Mouse (Mus musculus) mouse embryonic stem cell (cell line): ENCODE measurements at regions not wholly inside any gene's neighbourhood (a gene's known extent, or its start where the extent isn't known, plus 50 kb on each side); places are given as distances from the start of the nearest gene placed in this dataset.
"Not testable (repeated sequence)": the region's sequence is repeated elsewhere in the genome, so short reads cannot be mapped to it uniquely, and the experiment has no call there.

ENCODE experiments used
- in situ Hi-C, 2 experiments: fragments of 300-500 bp; cut with MboI; formaldehyde crosslinking; loops; 1 replicate in 1 of 2; 3 replicates in 1 of 2; pipeline ENCODE4 v1.14.3; 2019 to 2020; ENCODE audit warnings: low sequenced_read_pairs in 2 of 2, low pct_unique_long_range_greater_than_20kb in 1 of 2, mixed read lengths in 1 of 2; ENCODE audit not compliant: unreplicated experiment in 1 of 2

DNA sequence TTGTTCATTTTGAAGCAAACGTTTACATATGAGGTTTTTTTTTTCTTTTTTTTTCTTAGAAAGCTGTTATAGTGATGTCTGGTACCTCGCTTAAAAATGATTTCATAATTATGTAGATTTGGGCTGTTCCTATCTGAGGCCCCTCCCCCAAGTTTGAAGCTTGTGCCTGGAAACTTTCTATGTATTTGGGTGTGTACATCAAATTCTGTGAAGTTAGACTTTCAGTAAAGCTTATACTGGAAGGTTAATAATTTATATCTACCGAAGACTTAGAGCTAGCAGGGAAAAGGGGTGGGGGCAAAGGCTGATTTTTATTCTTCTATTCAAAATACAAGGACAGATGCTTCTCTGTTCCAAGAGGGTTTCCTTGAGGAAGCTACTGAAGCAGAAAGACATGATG, 235.3 kb downstream of the Mef2c start:
- in situ Hi-C loops, result loop anchor here (5.0 to 25.0 kb wide), 3 partner anchors 498 to 608 kb away; no protein-coding TSS in a partner anchor

- in situ Hi-C loops, result loop anchor here (5.0 to 25.0 kb wide), 3 partner anchors 498 to 608 kb away; no protein-coding TSS in a partner anchor
Observed at GRCm38 (mm10) chr13:83739541-83740061, 235.8 kb downstream of the Mef2c start.

- in situ Hi-C loops, result loop anchor here in 1 of 2 experiments (25.0 kb wide), 1 partner anchor 497 kb away; no protein-coding TSS in a partner anchor
Observed at GRCm38 (mm10) chr13:83740101-83740500, 236.3 kb downstream of the Mef2c start.

GRCm38 (mm10) chr13:83740771-83741170, 236.9 kb downstream of the Mef2c start:
- in situ Hi-C loops, result loop anchor here in 1 of 2 experiments (25.0 kb wide), 1 partner anchor 497 kb away; no protein-coding TSS in a partner anchor

- in situ Hi-C loops, result loop anchor here in 1 of 2 experiments (25.0 kb wide), 1 partner anchor 496 kb away; no protein-coding TSS in a partner anchor
Observed at GRCm38 (mm10) chr13:83741591-83742021, 237.8 kb downstream of the Mef2c start.

- in situ Hi-C loops, result loop anchor here in 1 of 2 experiments (25.0 kb wide), 1 partner anchor 495 kb away; no protein-coding TSS in a partner anchor
Observed at GRCm38 (mm10) chr13:83742102-83742501, 238.3 kb downstream of the Mef2c start.

GRCm38 (mm10) chr13:83742546-83742945, 238.7 kb downstream of the Mef2c start:
- in situ Hi-C loops, result loop anchor here in 1 of 2 experiments (25.0 kb wide), 1 partner anchor 495 kb away; no protein-coding TSS in a partner anchor

GRCm38 (mm10) chr13:83743381-83743780, 239.5 kb downstream of the Mef2c start:
- in situ Hi-C loops, result loop anchor here in 1 of 2 experiments (25.0 kb wide), 1 partner anchor 494 kb away; no protein-coding TSS in a partner anchor

DNA sequence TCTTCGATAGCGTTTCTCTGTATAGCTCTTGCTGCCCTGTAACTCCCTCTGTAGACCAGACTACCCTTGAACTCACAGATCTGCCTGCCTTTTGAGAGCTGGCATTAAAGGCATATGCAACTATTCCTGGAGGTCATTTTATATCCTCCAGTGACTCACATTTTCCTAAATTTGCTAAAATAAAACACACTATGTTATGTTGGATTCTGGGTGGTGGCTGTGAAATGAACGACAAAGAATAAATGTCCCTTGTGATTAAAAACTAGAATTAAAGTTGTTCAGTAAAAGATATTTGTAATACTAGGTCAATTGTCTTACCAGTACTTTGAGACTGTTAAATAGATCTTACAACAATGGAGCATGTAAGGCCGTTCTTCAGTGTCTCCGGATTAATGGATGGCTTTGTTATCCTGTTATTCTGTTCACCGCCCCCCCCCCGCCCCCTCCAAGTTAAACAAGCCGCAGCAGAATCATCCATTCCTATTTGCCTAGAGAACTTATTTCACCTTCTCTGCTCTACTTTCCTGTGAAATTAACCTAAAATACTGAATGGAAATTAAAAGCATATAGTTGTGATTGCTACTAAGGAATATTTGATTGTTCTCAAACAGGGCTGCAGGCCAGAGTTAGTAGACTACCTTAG, 240.4 kb downstream of the Mef2c start:
- in situ Hi-C loops, result loop anchor here in 1 of 2 experiments (25.0 kb wide), 1 partner anchor 493 kb away; no protein-coding TSS in a partner anchor

DNA sequence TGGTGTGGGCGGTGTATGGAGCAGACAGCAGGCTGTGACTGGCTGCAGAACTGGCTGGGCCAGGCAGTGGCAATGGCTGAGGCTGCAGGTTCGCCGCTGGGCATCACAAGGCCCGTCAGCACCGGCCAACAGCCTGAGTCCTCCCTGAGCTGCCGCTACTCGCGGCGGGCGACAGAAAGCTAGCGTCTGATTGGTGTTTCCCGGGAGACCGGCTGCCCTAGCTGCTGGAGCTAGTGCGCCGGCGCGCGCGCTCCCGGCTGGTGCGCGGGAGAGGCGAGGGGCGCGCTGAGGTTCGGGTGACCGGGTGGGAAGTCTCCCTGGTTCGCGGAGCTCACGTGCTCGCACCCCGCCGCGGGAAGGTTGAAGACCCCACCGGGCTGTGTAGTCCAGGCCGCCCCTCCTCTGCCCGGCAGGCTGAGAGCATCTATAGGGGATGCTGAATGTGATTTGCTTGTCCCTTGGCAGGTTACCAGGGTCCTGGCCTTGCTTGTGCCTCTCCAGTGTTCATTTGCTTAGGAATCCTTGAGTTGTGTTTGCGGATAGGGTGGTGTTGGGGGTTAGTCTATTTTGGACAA, 241.2 kb downstream of the Mef2c start:
- in situ Hi-C loops, result loop anchor here in 1 of 2 experiments (25.0 kb wide), 1 partner anchor 492 kb away; no protein-coding TSS in a partner anchor

DNA sequence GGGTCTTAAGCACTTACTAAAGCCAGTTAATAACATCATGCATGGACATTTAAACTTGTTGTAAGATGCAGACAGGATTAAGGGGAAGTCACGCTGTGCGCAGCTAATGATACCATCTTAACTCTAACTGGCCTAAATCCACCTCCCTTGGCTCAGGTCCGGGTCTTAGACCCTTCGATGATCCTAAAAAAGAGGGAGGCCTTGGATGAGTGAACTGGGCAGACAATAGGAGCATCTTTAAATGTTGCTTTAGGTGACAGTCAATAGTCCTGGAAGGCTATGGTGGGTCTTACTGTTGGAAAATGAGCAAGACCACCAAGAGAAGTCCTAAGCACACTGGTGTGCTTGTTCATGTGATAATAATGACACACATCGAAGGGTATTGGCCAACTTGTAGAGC, 242.1 kb downstream of the Mef2c start:
- in situ Hi-C loops, result loop anchor here in 1 of 2 experiments (25.0 kb wide), 1 partner anchor 491 kb away; no protein-coding TSS in a partner anchor

DNA sequence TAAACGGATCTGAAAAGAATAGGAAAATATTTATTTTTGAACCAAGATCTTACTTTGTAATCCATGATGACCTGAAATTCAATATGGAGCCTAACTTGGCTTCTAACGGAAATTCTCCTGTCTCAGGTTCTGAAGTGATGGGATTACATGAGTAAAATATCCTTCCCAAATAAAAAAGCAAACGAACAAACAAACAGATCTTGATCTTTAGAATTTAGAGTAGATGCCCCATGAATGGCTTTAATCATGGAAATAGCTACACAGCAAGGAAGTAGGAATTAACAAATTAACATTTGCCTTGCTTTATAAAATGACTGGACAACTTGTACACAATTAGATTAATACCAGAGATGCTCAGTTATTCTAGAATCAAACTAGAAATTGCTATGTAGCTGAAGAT, 243.8 kb downstream of the Mef2c start:
- in situ Hi-C loops, result loop anchor here in 1 of 2 experiments (25.0 kb wide), 1 partner anchor 490 kb away; no protein-coding TSS in a partner anchor

GRCm38 (mm10) chr13:83749376-83750150, 245.7 kb downstream of the Mef2c start:
- in situ Hi-C loops, result loop anchor here in 1 of 2 experiments (25.0 kb wide), 1 partner anchor 488 kb away; no protein-coding TSS in a partner anchor

DNA sequence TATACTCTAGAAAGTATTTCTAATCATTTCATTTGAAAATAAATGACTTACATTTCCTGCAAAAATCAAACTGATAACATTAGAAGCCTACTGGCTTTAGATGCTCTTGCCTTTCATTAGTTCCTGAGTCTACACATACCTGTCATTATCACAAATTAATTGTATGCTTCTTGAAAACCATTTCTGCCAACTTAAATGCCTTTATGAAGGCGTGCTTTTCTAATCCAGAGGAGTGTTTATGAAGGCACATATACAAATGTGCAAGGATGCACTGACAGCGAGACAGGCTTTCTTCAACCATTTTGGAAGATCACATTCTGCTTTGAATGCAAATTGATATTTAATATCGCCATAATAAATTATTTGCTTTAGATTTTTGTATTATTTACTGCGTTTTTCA, 246.6 kb downstream of the Mef2c start:
- in situ Hi-C loops, result no loop called here

- in situ Hi-C loops, result no loop called here
Observed at GRCm38 (mm10) chr13:83760387-83761170, 256.7 kb downstream of the Mef2c start.

GRCm38 (mm10) chr13:83762484-83762883, 258.6 kb downstream of the Mef2c start:
- in situ Hi-C loops, result no loop called here

- in situ Hi-C loops, result not testable (repeated sequence)
Observed at GRCm38 (mm10) chr13:83763288-83763687, 259.5 kb downstream of the Mef2c start.
